ENCODE assay signal across 11 mouse cellular contexts in the genomic region with DNA sequence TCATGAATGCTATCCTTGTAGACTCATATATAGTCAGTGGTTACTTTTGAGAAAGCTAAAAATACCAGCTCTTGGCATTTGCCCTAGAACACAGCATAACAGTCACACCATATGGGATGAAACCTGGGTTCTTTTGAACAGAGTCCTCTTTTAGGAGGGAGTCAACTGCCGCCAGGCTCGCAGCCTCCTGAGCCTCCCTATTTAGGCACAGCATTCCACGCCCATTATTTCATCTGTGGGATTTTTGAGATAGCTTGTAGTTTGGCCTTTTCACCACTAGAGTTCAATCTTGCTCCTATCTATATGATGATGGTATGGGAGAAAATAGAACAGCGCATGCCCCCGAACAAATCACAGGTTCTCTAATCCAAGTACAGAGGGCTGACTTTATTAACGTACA.
A peak's percentile ranks its signal among the peaks of the same experiment; 100 is the strongest.
DNase-seq lines count a peak whose midpoint lies in the region; ATAC-seq and TF ChIP-seq lines count a peak whose summit lies in the region.
"Had no signal": no experiment of that assay in that cellular context is flagged by ENCODE, and none has a peak within 500 bp of the region (broad histone marks: within the 10 kb centered on the region; RNA-seq: fewer than 3 reads in every experiment).

No protein-coding gene starts in this region.

- no peak overlapping the region for H3K4me2 ChIP-seq in heart, postnatal 0 days (ENCODE audit: low read depth, low read length)
- H3K4me2 ChIP-seq in embryonic facial prominence, embryonic 14.5 days (ENCODE audit: low read depth, low read length), result no peak overlapping the region
- H3K4me2 ChIP-seq: embryonic facial prominence, embryonic 15.5 days had no signal

- no peaks in the 10 kb centered on the region for H3K36me3 ChIP-seq in heart, postnatal 0 days (replicated peaks; ENCODE audit: control insufficient read depth, insufficient read depth, low read length)
- H3K36me3 ChIP-seq in E14TG2a.4 (ENCODE audit: insufficient read depth, low read length), result no peaks in the 10 kb centered on the region
- H3K36me3 ChIP-seq in embryonic facial prominence, embryonic 14.5 days (ENCODE audit: control insufficient read depth, insufficient read depth, low read length), result no peaks in the 10 kb centered on the region
- H3K36me3 ChIP-seq: embryonic facial prominence, embryonic 15.5 days; G1E had no signal

- H3K9ac ChIP-seq in heart, postnatal 0 days (replicated peaks; ENCODE audit: low read depth, low read length), result no peak overlapping the region
- H3K9ac ChIP-seq in embryonic facial prominence, embryonic 14.5 days (ENCODE audit: low read depth, low read length), result no peak overlapping the region
- H3K9ac ChIP-seq: embryonic facial prominence, embryonic 15.5 days had no signal

- no peak overlapping the region for H3K4me3 ChIP-seq in heart, postnatal 0 days (ENCODE audit: low read depth, low read length)
- H3K4me3 ChIP-seq in E14TG2a.4 (replicated peaks; ENCODE audit: low read length), result no peak overlapping the region
- H3K4me3 ChIP-seq in embryonic facial prominence, embryonic 14.5 days (ENCODE audit: low read depth, low read length), result no peak overlapping the region
- H3K4me3 ChIP-seq: embryonic facial prominence, embryonic 15.5 days had no signal

- no peak for TF ChIP-seq EP300 in heart, postnatal 0 days (IDR thresholded peaks at IDR 0.05; ENCODE audit: low read depth)

- no peak overlapping the region for H3K27ac ChIP-seq in heart, postnatal 0 days (ENCODE audit: low read depth)
- no peak overlapping the region for H3K27ac ChIP-seq in embryonic facial prominence, embryonic 14.5 days (replicated peaks; ENCODE audit: low read depth, low read length)
- H3K27ac ChIP-seq: embryonic facial prominence, embryonic 15.5 days had no signal

- no peak for DNase-seq in heart, postnatal 0 days (ENCODE audit: low spot score)
- no peak for DNase-seq in heart, adult 9 months (ENCODE audit: low spot score in 2 of 2)
- DNase-seq in embryonic facial prominence, embryonic 14.5 days (ENCODE audit: low spot score), result peak; percentile 63
- DNase-seq in left cerebral cortex, postnatal 10 days (ENCODE audit: extremely low spot score in 1 of 2, low spot score in 2 of 2), result peak; percentile 34 to 78
- DNase-seq in gastrocnemius, postnatal 10 days, result no peak
- DNase-seq in spleen, postnatal 10 days (ENCODE audit: low spot score in 2 of 2), result no peak
- DNase-seq in gastrocnemius, postnatal 4 days (ENCODE audit: low spot score in 2 of 2), result no peak
- DNase-seq: kidney, adult 8-10 months had no signal

- no peaks in the 10 kb centered on the region for H3K27me3 ChIP-seq in heart, postnatal 0 days (ENCODE audit: control insufficient read depth, insufficient read depth, low read length)
- peaks cover 6% of the 10 kb centered on the region for H3K27me3 ChIP-seq in E14TG2a.4 (ENCODE audit: insufficient read depth, low read length)
- no peaks in the 10 kb centered on the region for H3K27me3 ChIP-seq in embryonic facial prominence, embryonic 14.5 days (replicated peaks; ENCODE audit: control insufficient read depth, insufficient read depth, low read length)
- H3K27me3 ChIP-seq: embryonic facial prominence, embryonic 15.5 days had no signal

- H3K9me3 ChIP-seq in heart, postnatal 0 days (replicated peaks; ENCODE audit: control insufficient read depth, low read length), result no peaks in the 10 kb centered on the region
- no peaks in the 10 kb centered on the region for H3K9me3 ChIP-seq in E14TG2a.4 (ENCODE audit: low read length)
- no peaks in the 10 kb centered on the region for H3K9me3 ChIP-seq in embryonic facial prominence, embryonic 14.5 days (ENCODE audit: control insufficient read depth, low read length)
- H3K9me3 ChIP-seq: embryonic facial prominence, embryonic 15.5 days; G1E had no signal

- intact Hi-C loops in left cerebral cortex, postnatal 10 days (cut with DNase I), result no loop called here

- TF ChIP-seq CTCF in heart, postnatal 0 days (IDR thresholded peaks at IDR 0.05; ENCODE audit: low read depth), result peak; percentile 44
- peak; percentile 64 for TF ChIP-seq CTCF in E14TG2a.4 (conservative IDR thresholded peaks at IDR 0.05; ENCODE audit: low read length)

- no peak for ATAC-seq in heart, postnatal 0 days (ENCODE audit: insufficient read depth, low read depth)
- peak; percentile 26; the same call in 1 of the 2 replicates for ATAC-seq in embryonic facial prominence, embryonic 14.5 days (ENCODE audit: low read depth)

- WGBS in heart, postnatal 0 days, result 26% methylated on average over 6 of the region's 6 CpGs
- WGBS in embryonic facial prominence, embryonic 14.5 days, result 38% methylated on average over 6 of the region's 6 CpGs

- no peaks in the 10 kb centered on the region for H3K4me1 ChIP-seq in heart, postnatal 0 days (ENCODE audit: control insufficient read depth, insufficient read depth)
- H3K4me1 ChIP-seq in E14TG2a.4 (replicated peaks; ENCODE audit: low read depth, low read length), result peaks cover 5% of the 10 kb centered on the region; the same call in 1 of the 2 replicates
- H3K4me1 ChIP-seq in embryonic facial prominence, embryonic 14.5 days (ENCODE audit: control insufficient read depth, insufficient read depth, low read length), result no peaks in the 10 kb centered on the region
- H3K4me1 ChIP-seq: embryonic facial prominence, embryonic 15.5 days had no signal

Comparison
In these comparisons a context has a peak if more than half of its experiments do, and no peak if none do; other contexts are left out.
1. DNase-seq: peak in embryonic facial prominence, embryonic 14.5 days (single experiment) and left cerebral cortex, postnatal 10 days (2 of 2); none in heart, postnatal 0 days (single experiment), heart, adult 9 months (0 of 2), gastrocnemius, postnatal 10 days (single experiment), spleen, postnatal 10 days (0 of 2) and gastrocnemius, postnatal 4 days (0 of 2).